Mouse (Mus musculus) hindbrain, postnatal 0 days (tissue): ENCODE data around the gene 1700042G07Rik. TPM values are rescaled to one million over a fixed set of nuclear protein-coding genes. Genes with fewer than 3 reads are reported as not detected.

Source experiments
- ATAC-seq: fragments of 200-750 bp; cut with Nextera tagmentation; 2 replicates; pipeline ENCODE4 v1.8.0; 2017; ENCODE audit warnings: mild to moderate bottlenecking, moderate TSS enrichment, moderate library complexity
- DNase-seq: peaks from one replicate; pipeline ENCODE4 v3.0.0-alpha.2; 2015; ENCODE audit warnings: low spot score
- H3K27ac ChIP-seq: fragments of 300-500 bp; sonication (generic); 2 replicates; pipeline ENCODE4 v1.5.1; 2014; ENCODE audit warnings: mild to moderate bottlenecking
- H3K27me3 ChIP-seq: fragments of 300-500 bp; sonication (generic); 2 replicates; pipeline ENCODE4 v1.6.1; 2014; ENCODE audit warnings: low read length, mixed read lengths; ENCODE audit not compliant: insufficient read depth
- H3K36me3 ChIP-seq: fragments of 300-500 bp; sonication (generic); 2 replicates; pipeline ENCODE4 v1.6.1; 2014; ENCODE audit warnings: low read length, mixed read lengths; ENCODE audit not compliant: insufficient read depth
- H3K4me1 ChIP-seq: fragments of 300-500 bp; sonication (generic); 2 replicates; pipeline ENCODE4 v1.6.1; 2014; ENCODE audit warnings: antibody characterized with exemption, low read length, mixed read lengths; ENCODE audit not compliant: insufficient read depth
- H3K4me2 ChIP-seq: fragments of 300-500 bp; sonication (generic); 2 replicates; pipeline ENCODE4 v1.6.1; 2014; ENCODE audit warnings: low read depth, mild to moderate bottlenecking, low read length, moderate library complexity, mixed read lengths
- H3K4me3 ChIP-seq: fragments of 300-500 bp; sonication (generic); 2 replicates; pipeline ENCODE4 v1.5.1; 2014; ENCODE audit warnings: low read length
- H3K9ac ChIP-seq: fragments of 300-500 bp; sonication (generic); replicated peaks from 2 replicates; pipeline ENCODE4 v1.6.1; 2014; ENCODE audit warnings: mild to moderate bottlenecking, low read length, moderate library complexity, mixed read lengths
- H3K9me3 ChIP-seq: fragments of 300-500 bp; sonication (generic); 2 replicates; pipeline ENCODE4 v1.6.1; 2016; ENCODE audit warnings: low read length, mixed read lengths
- CTCF ChIP-seq: IDR thresholded peaks from 2 replicates; pipeline ENCODE4 v1.5.1; 2016; ENCODE audit warnings: antibody characterized with exemption, control low read depth, low read depth
- WGBS: fragments of 180-500 bp; shearing (Covaris S2); extraction: QIAGEN DNeasy Blood & Tissue Kit; methylation state at CpG from one replicate; pipeline ENCODE4 v1.1.7; 2014; 5-methylcytosine and 5-hydroxymethylcytosine counted together
- polyA plus RNA-seq: library from polyadenylated mRNA; unstranded; fragments of >200 nt; fragmentation: Nextera tagmentation; extraction: Ambion mirVana; gene quantifications from 2 replicates; pipeline ENCODE4 v1.2.1, GENCODE M21; 2015
- total RNA-seq: library from RNA; depleted of rRNA; stranded (reverse); fragments of >200 nt; gene quantifications from 2 replicates; pipeline ENCODE4 v1.2.3, GENCODE M21; 2014

Gene 1700042G07Rik
- total and polyA plus RNA-seq, 2 experiments from 2014 or later: not detected

DNA sequence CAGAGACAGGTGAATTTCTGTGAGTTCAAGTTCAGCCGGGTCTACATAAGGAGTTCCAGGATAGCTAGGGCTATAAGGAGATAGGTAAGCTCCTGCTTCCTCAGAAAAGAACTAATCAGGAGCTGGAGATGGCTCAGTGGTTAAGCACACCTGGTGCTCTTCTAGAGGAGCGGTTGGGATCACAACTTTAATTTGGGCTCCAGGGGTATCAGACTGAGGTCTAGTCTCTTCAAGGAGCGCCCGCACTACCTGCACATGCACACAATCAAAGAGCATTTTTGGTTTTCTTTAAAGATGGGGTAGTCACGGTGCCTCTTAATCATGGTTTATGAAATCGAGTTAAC, 23.4 kb upstream of the 1700042G07Rik start:
- H3K4me1 ChIP-seq: peaks cover 5% of the 10 kb centered on the region
- peak overlapping the region; percentile 90 for H3K27ac ChIP-seq
- ATAC-seq: peak; percentile 8; the same call in 1 of the 2 replicates
- no peaks in the 10 kb centered on the region for H3K9me3 ChIP-seq
- WGBS: 19% methylated on average over 6 of the region's 6 CpGs
- peak overlapping the region; percentile 62 for H3K4me2 ChIP-seq
- H3K27me3 ChIP-seq: no peaks in the 10 kb centered on the region
- peak overlapping the region; percentile 86 for H3K9ac ChIP-seq
- no peak for TF ChIP-seq CTCF
- peaks cover 23% of the 10 kb centered on the region for H3K36me3 ChIP-seq
- DNase-seq: no peak
- peak overlapping the region; percentile 73 for H3K4me3 ChIP-seq

GRCm38 (mm10) chr4:116150156-116150861, 22.9 kb upstream of the 1700042G07Rik start:
- WGBS: under 1% methylated on average over 51 of the region's 73 CpGs
- H3K9ac ChIP-seq: peak overlapping the region; percentile 86
- H3K27ac ChIP-seq: peak overlapping the region; percentile 90
- H3K27me3 ChIP-seq: no peaks in the 10 kb centered on the region
- no peaks in the 10 kb centered on the region for H3K9me3 ChIP-seq
- DNase-seq (peak; percentile 87), ATAC-seq (peak; percentile 93)
- peaks cover 28% of the 10 kb centered on the region for H3K36me3 ChIP-seq
- H3K4me2 ChIP-seq: peak overlapping the region; percentile 62
- no peak for TF ChIP-seq CTCF
- H3K4me1 ChIP-seq: peaks cover 5% of the 10 kb centered on the region; the same call in 1 of the 2 replicates
- peak overlapping the region; percentile 73 for H3K4me3 ChIP-seq

- TF ChIP-seq CTCF: no peak
- H3K27me3 ChIP-seq: no peaks in the 10 kb centered on the region
- peak overlapping the region; percentile 90 for H3K27ac ChIP-seq
- H3K4me2 ChIP-seq: peak overlapping the region; percentile 62
- ATAC-seq: no peak
- DNase-seq: peak; percentile 14
- 21% methylated on average over 4 of the region's 4 CpGs for WGBS
- H3K9ac ChIP-seq: peak overlapping the region; percentile 86
- H3K4me3 ChIP-seq: peak overlapping the region; percentile 73
- H3K9me3 ChIP-seq: no peaks in the 10 kb centered on the region
- peaks cover 33% of the 10 kb centered on the region for H3K36me3 ChIP-seq
- peaks cover 5% of the 10 kb centered on the region; the same call in 1 of the 2 replicates for H3K4me1 ChIP-seq
Observed at GRCm38 (mm10) chr4:116150862-116151221, 22.3 kb upstream of the 1700042G07Rik start.

GRCm38 (mm10) chr4:116151238-116151637, 21.9 kb upstream of the 1700042G07Rik start, which contains the start of gene Lurap1:
TSS of gene Lurap1 (minus strand) at chr4:116151338.
- H3K27me3 ChIP-seq: no peaks in the 10 kb centered on the region
- peak within 1 kb of the TSS; percentile 73 for H3K4me3 ChIP-seq
- ATAC-seq (no peak), DNase-seq (no peak)
- H3K4me2 ChIP-seq: peak within 1 kb of the TSS; percentile 62
- peaks cover 5% of the 10 kb centered on the region; the same call in 1 of the 2 replicates for H3K4me1 ChIP-seq
- no peaks in the 10 kb centered on the region for H3K9me3 ChIP-seq
- TF ChIP-seq CTCF: no peak
- peak within 1 kb of the TSS; percentile 90 for H3K27ac ChIP-seq
- 77% methylated on average over 6 of the region's 6 CpGs for WGBS
- peaks cover 37% of the 10 kb centered on the region for H3K36me3 ChIP-seq
- H3K9ac ChIP-seq: peak within 1 kb of the TSS; percentile 86

DNA sequence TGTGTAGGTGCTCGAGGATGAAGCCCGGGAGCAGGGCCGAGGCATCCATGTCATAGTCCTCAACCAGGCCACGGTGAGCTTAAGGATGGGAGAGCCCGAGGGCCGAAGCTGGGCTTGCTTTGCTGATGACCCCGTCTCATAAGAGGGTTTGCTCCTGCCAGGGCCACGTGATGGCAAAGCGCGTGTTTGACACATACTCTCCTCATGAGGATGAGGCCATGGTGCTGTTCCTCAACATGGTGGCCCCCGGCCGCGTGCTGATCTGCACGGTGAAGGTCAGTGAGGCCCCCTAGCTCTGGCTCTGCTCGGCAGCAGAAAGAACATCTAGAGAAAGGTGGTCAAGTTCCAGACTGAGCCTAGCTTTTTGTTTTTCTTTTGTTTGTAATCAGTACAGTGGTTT, 20.5 kb upstream of the 1700042G07Rik start:
- TF ChIP-seq CTCF: no peak
- Histone ChIP-seq H3K4me3 (no peak overlapping the region), H3K9ac (no peak overlapping the region), H3K9me3 (no peaks in the 10 kb centered on the region), H3K27me3 (no peaks in the 10 kb centered on the region), H3K4me2 (no peak overlapping the region), H3K36me3 (peaks cover 42% of the 10 kb centered on the region), H3K4me1 (peaks cover 5% of the 10 kb centered on the region; the same call in 1 of the 2 replicates), H3K27ac (no peak overlapping the region)
- DNase-seq (no peak), ATAC-seq (no peak)
- 94% methylated on average over 15 of the region's 15 CpGs for WGBS

GRCm38 (mm10) chr4:116157882-116158281, 15.3 kb upstream of the 1700042G07Rik start:
- DNase-seq (no peak), ATAC-seq (no peak)
- no peak overlapping the region for H3K9ac ChIP-seq
- no peaks in the 10 kb centered on the region for H3K4me1 ChIP-seq
- no peak overlapping the region for H3K27ac ChIP-seq
- no peak overlapping the region for H3K4me3 ChIP-seq
- peaks cover 48% of the 10 kb centered on the region for H3K36me3 ChIP-seq
- no peak overlapping the region for H3K4me2 ChIP-seq
- TF ChIP-seq CTCF: no peak
- 95% methylated on average over 2 of the region's 2 CpGs for WGBS
- no peaks in the 10 kb centered on the region for H3K9me3 ChIP-seq
- H3K27me3 ChIP-seq: no peaks in the 10 kb centered on the region

GRCm38 (mm10) chr4:116159912-116160311, 13.3 kb upstream of the 1700042G07Rik start:
- 55% methylated on average over 3 of the region's 3 CpGs for WGBS
- peak; percentile 84 for DNase-seq

More at GRCm38 (mm10) chr4:116159912-116160311, 13.3 kb upstream of the 1700042G07Rik start:
- peak; percentile 81 for TF ChIP-seq CTCF
- H3K36me3 ChIP-seq: peaks cover 32% of the 10 kb centered on the region
- no peaks in the 10 kb centered on the region for H3K9me3 ChIP-seq
- H3K4me2 ChIP-seq: no peak overlapping the region
- H3K27me3 ChIP-seq: no peaks in the 10 kb centered on the region
- ATAC-seq: peak; percentile 77
- H3K9ac ChIP-seq: no peak overlapping the region
- H3K4me1 ChIP-seq: no peaks in the 10 kb centered on the region
- H3K27ac ChIP-seq: peak overlapping the region; percentile 64; the same call in 1 of the 2 replicates
- no peak overlapping the region for H3K4me3 ChIP-seq
